Mouse (Mus musculus) gonadal fat pad, adult 2 months (tissue): ENCODE data around the gene Polrmt. TPM values are rescaled to one million over a fixed set of nuclear protein-coding genes. Genes with fewer than 3 reads are reported as not detected.

Source experiments
- DNase-seq: peaks from one replicate; pipeline ENCODE4 v3.0.0-alpha.2; 2012; ENCODE audit warnings: low read depth
- polyA plus RNA-seq: library from polyadenylated mRNA; depleted of rRNA; stranded (reverse); fragments of >200 nt; gene quantifications from 2 replicates; pipeline ENCODE4 v1.2.3, GENCODE M21; 2012

The Polrmt gene
- polyA plus RNA-seq, 1 experiment, result 48.1 TPM

GRCm38 (mm10) chr10:79743161-79743560, 3.2 kb downstream of the Polrmt start:
- DNase-seq, result no peak

DNA sequence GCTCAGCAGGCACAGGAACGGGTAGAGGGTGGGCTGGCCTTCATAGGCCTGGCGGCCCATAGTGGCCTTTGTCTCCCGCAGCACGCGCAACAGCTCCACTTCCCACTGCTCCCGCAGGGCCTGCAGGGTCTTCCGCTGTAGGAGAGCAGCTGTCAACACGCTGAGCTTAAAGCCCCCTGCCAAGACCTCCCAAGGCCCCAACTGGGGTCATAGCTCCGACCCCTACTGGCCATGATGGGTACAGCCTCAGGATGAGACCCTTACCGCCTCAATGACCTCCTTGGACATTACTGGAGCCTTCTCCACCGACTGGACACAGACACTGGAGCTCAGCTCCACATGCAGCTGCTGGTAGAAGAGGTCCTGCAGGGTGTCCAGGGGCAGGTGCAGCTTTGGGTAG, 5.5 kb downstream of the Polrmt start:
- no peak for DNase-seq

DNA sequence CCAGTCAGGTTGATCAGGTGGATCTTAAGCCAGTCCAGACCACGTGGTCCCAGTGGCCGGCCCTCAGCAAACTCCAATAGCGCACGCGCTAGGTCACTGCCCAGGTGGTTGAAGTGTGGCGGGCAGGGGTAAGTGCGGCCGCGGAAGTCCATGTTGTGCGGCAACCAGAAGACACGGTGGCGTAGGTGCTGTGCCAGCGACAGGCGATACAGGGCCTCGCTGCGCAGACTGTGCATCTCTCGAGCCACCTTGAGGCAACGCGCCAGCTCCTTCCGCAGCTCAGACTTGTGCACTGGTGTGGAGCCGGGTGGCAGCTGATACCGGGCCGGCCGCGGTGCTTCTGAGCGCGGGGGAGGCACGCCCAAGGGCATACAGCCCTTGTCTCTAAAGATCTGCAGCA, 7.1 kb downstream of the Polrmt start:
- DNase-seq, result no peak

GRCm38 (mm10) chr10:79738259-79738658, 8.1 kb downstream of the Polrmt start:
- no peak for DNase-seq

DNA sequence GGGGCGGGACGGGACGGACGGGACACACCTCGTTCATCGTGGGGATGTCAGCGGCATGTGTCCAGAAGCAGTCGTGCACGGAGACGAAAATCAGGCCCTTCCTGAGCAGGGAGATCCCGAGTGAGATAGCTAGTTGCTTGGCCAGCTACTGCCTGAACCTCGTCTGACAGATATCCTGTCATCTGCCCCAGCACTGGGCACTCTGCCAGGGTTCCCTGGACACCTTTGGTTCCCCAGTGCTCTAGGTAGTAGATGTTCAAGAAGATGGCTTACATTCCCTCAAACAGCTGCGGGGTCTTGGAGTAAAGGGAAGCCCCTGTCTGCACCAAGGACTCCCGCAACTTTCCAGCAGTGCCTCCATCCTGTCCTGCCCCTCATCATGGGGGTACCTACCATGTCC, 9.7 kb downstream of the Polrmt start:
- DNase-seq, result no peak

DNA sequence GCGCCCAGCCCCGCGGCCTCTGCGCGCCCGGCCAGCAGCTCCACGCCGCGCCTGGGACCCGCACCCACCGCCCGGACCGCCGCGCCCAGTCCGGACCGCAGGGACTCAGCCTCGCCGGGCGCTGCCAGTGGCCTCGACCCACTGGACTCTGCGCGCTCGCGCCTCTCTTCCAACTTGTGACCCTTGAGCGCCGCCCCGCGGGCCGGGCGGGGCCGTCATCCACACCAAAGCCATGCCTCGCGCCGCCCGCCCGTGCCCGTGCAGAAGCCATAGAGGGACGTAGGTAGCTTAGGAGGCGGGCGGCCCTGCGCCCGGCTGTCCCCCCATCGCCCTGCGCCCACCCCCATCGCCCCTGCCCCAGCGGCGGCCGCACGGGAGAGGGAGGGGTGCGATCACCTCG, 11.0 kb downstream of the Polrmt start:
- DNase-seq, result no peak

DNA sequence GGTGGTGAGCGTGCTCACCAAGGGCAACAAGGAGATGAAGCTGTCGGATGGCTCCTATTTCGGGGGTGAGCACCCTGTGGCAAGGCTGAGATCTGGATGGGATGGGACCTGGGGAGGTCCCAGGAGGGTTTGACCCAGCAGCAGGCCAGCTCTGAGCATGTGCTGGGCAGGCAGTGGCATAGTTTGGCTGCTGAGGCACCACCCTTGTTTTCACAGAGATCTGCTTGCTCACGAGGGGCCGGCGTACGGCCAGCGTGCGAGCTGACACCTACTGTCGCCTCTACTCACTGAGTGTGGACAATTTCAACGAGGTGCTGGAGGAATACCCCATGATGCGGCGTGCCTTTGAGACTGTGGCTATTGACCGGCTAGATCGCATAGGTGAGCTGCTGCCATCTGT, 12.5 kb downstream of the Polrmt start:
- no peak for DNase-seq

DNA sequence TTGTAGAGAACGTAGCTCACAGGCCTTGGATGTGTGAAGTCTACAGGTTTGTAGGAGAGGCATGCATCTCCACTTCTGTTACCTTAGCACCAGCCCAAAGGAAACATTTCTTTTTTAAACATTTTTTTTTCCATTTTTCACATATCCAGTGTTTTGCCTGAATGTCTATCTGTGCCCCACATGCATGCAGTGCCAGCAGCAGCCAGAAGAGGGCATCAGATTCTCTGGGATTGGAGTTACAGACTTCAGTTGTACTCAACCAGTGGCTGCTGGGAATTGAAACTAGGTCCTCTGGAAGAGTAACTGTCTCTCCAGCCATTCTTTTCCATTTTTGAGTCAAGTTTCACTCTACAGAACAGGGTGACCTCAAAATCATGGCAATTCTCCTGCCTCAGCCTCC, 13.9 kb downstream of the Polrmt start:
- DNase-seq, result no peak

DNA sequence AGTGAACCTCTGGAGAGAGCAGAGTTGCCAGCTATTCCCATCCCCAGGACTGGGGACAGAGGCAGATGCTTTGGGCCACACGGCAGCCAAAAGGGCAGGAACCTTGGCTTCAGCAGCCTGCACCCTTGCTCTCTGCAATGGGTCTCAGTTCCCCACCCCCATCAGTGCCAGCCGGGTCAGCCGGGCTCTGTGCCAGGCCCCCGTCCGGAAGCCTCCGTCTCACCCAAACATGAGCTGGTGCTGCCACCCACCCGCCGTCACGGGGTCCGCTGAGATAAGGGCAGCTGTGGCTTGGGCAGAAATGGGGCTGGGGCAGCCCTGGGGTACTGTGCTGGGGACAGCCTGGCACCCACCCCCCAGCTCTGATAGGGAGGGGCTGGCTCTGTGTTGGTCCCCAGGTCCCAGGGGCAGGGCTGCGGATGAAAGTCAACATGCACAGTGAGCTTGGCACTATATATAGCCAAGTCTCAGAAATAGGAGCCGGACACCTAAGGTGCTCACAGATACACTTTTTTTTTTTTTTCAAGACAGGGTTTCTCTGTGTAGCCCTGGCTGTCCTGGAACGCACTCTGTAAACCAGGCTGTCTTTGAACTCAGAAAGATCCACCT, 16.9 kb downstream of the Polrmt start:
- DNase-seq, result no peak

DNA sequence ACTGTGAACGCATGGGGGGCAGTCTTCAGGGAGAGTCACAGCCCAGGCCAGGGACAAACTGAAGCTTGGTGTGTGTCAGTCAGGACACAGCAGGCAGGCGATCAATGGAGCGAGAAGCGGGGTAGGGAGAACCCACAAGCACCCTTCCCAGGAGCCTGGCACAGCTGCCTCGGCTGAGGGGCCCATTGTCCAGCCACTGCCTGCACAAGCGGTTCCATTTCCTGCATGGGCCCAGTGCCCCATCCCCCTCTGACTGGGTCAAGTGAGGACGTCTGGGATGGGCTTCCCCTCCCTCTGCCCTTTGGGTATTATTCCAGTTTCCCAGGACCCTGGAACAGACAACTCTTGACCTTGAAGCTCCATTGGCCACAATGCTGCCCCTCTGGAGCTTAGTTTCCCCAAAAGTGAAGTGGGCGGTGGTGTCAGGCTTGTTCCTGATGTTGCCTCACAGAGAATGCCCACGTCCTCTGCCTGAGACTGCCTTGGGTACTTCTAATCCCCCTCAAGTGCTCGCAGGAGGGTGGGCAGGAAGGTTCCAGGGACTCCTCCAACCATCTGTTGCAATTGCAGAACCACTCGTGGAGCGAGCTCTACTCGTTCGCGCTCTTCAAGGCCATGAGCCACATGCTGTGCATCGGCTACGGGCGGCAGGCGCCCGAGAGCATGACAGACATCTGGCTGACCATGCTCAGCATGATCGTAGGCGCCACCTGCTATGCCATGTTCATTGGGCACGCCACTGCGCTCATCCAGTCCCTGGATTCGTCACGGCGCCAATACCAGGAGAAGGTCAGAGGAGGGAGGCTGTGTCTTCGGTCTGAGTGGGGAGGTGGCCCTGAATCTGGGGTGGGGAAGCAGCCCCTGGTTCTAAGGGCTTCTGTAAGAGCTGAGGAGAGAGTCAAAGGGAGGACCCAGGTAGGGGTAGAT, 17.8 kb downstream of the Polrmt start:
- DNase-seq, result no peak

- no peak for DNase-seq
Measured at GRCm38 (mm10) chr10:79726090-79726489, 20.3 kb downstream of the Polrmt start.

DNA sequence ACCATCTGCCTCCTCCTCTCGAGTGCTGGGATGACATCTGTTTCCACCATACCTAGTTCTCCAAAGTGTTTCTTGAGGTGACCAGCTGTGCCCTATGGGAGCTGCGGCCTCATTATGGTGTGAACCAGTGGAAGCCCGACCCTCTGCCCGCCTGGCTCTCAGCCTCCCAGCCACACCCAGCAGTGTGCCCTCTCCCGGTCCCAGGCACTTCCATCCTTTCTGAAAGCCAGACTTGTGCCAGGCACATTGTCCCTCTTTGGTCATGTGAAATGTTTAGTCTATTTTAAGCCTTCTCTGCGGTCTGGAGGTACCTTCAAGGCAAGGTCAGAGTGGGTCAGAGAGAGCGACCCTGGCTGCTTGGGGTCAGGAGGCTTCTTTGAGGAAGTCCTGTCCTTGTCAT, 22.7 kb downstream of the Polrmt start:
- DNase-seq, result no peak

- DNase-seq, result no peak
Measured at GRCm38 (mm10) chr10:79723047-79723446, 23.3 kb downstream of the Polrmt start.

DNA sequence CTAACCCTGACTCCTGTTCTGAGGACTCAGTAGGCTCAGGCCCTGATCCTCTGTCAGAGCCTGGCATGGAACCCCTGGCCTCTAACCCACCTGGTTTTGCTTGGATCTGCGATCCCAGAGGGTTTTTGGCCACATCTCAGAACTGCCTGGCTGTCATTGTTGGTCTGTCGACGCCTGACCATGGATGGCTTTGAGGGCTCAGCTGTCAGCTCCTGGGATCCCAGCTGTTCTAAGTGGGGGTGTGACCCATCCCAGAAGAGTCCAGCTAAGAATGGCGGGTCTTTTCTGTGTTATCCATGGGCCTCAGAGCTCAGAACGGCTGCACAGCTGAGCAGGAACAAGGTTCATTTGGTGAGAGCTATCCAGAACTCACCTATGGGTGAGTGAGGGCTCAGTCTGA, 25.3 kb downstream of the Polrmt start:
- no peak for DNase-seq

- DNase-seq, result no peak
Measured at GRCm38 (mm10) chr10:79717640-79718357, 28.6 kb downstream of the Polrmt start.

GRCm38 (mm10) chr10:79716988-79717355, 29.4 kb downstream of the Polrmt start:
- DNase-seq, result no peak

GRCm38 (mm10) chr10:79716254-79716987, 30.0 kb downstream of the Polrmt start, which contains the start of gene Hcn2:
TSS of gene Hcn2 (plus strand) at chr10:79716634.
- no peak for DNase-seq

DNA sequence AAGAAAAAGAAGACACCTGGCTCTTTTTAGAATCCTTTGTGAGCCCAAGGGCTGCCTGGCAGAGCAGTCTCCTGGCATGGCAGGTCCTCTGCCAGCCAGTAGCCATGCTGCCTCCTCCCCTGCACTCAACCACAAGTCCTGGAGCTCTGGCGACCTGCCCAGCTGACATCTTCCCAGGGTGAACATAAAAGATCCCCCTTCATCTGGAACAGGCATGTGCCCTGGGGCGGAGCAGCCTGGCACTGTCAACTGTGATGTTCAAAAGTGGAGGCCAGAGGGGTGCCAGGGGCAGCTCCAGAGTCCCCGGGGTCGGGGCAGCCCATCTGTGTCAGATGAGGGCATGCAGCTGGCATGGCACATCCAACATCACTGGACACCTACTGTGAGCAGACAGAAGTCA, 31.4 kb downstream of the Polrmt start:
- no peak for DNase-seq

GRCm38 (mm10) chr10:79713163-79713562, 33.2 kb downstream of the Polrmt start:
- DNase-seq, result no peak

DNA sequence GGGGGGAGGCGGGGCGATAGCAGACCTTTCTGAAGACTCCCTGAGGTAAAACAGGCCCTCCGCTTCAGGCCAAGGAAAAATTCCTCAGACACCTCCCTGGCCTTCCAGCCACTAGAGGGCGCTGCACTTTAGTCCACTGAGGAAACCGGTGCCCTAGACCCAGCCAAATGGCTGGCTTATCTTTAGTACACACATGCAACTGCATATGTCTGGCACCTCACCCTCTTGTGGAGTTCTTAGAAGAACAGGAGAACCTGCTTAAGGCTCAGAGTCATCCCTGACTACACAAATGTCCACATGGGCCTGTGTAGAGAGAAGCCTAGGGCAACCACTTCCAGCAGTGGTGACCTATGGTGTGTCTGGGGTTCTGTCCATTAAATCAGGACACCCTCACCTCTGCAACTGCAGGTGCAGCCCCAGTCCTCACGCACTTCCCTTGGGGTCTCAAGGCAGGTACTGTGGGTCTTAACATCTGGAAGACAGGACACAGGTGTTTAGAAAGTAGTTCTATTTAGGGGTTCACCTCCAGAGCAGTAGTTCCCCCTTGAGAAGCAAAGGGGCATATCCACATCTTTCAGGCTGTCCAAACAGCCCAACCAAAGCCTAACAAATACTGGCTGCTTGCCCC, 33.8 kb downstream of the Polrmt start:
- no peak for DNase-seq

DNA sequence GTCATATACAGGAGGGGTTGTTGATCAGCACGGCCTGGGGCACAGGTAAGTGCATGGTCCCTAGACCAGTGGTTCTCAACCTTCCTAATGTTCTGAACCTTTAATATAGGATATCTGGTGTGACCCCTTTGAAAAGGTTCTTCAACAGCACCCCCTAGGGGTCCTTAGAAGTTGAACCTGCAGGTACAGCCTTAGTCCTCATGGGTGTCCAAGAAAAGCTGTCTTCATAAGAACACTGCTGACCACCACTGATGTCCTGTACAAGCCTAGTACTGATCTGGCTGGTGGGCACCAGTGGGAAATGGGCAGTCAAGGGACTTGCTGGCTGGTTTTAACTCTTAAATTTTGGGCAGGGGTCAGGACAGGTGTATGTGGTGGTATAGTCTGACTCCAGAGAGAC, 34.4 kb downstream of the Polrmt start:
- DNase-seq, result no peak

GRCm38 (mm10) chr10:79709307-79709706, 37.1 kb downstream of the Polrmt start:
- DNase-seq, result no peak
